Mouse (Mus musculus) inflammation-experienced regulatory T-cells, adult 6 months (primary cell): ENCODE data around the gene Trp53i13. TPM values are rescaled to one million over a fixed set of nuclear protein-coding genes. Genes with fewer than 3 reads are reported as not detected.

Experiments
- ATAC-seq: one replicate; pipeline ENCODE4 v1.8.0; 2017
- polyA plus RNA-seq, 3 experiments: library from polyadenylated mRNA; unstranded; fragments of 100-300 nt; shearing (Covaris generic); gene quantifications; one replicate each; pipeline ENCODE4 v1.2.1; 2017

Gene Trp53i13
- polyA plus RNA-seq, 3 experiments from 2014 or later, result 8.5 to 14.3 (median 8.7) TPM

DNA sequence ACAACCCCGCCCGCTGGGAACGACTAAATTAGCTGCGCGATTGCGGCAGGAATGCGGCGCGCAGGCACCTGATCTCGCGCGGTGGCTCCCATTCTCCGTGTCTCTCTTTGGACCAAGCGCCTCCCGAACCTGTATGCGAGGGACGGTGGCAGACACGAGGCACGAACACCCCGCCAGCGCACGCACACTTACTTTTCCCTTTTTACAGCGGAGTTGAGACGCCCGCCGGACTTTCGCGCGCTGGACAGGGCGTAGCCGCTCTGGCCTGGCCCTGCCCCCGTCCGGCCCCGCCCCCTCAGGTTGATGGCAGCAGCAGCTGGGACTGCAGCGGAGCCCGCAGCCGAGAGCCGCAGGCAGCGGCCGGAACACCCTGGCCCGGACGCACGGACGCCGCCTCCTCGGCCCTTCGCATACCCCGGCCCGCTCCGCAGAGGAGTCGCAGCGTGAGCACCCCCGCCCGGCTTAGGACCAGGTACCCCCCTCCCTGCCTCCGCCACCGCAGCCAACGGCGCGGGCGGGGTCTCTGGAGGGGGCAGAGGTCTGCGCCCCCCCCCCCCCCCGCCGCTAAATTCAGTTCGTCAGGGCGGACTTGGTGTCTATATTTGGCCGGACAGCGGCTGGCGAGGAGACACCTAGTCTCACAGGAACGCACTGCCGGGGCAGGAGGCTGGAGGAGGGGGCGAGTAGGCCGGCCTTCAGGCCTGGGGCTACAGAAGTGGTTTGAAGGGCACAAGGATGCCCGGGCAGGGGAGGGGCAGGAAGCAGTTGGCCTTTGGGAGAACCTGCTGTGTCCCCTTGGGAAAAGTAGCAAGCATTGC is 53.3 kb downstream of the Trp53i13 start, which contains the start of gene Coro6:
Gene Coro6 (plus strand): TSS at position 129 of the 818 bp plus-strand sequence.
- ATAC-seq, result no peak

DNA sequence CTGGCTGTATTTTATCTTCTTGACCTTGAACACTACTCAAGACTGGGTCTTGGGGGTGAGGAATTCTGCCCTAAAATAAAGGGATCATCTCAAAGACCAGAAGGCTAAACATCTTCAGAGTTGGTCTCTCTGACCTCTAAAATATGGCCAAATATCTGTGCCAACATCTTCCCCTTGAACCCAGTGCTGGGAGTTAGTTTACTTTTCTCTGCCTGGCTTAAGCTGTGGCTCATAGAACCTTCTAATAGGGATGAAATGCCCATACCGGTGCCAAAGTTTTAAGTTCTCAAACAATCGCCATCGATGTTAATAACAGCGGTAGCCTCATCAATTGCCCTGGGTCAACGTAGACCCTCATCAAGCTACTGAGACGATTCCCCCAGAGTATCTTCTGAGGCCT is 53.9 kb downstream of the Trp53i13 start:
- ATAC-seq, result no peak

Other genes with a start within 250 kb of the Trp53i13 start
- not detected for gene Coro6, start 53.6 kb downstream of the Trp53i13 start, polyA plus RNA-seq
- gene Ankrd13b, start 26.3 kb downstream of the Trp53i13 start, polyA plus RNA-seq, result 1 to 10 TPM in 1 of 3 experiments, under 1 TPM in 2; 0.39 to 1.6 (median 0.91) TPM
- gene Git1, start 22.4 kb downstream of the Trp53i13 start, polyA plus RNA-seq, result 10 to 100 TPM in 2 of 3 experiments, 1 to 10 TPM in 1; 9.4 to 13.7 (median 11.0) TPM
- gene Abhd15, start 859 bp downstream of the Trp53i13 start, polyA plus RNA-seq, result 1 to 10 TPM in 2 of 3 experiments, under 1 TPM in 1; 0.88 to 3.8 (median 3.5) TPM
- gene Gm10392, start 3.2 kb upstream of the Trp53i13 start, polyA plus RNA-seq, result 1 to 10 TPM in 1 of 3 experiments, under 1 TPM in 2; 0.33 to 1.6 (median 0.74) TPM
- 10 to 100 TPM; 14.8 to 21.5 (median 19.8) TPM for gene Taok1, start 91.8 kb upstream of the Trp53i13 start, polyA plus RNA-seq
- 10 to 100 TPM; 15.6 to 23.4 (median 16.5) TPM for gene Nufip2, start 170.2 kb upstream of the Trp53i13 start, polyA plus RNA-seq
- gene Cryba1, start 209.3 kb upstream of the Trp53i13 start, polyA plus RNA-seq, result under 1 TPM in 2 of 3 experiments, not detected in 1; 0.38 to 0.40 TPM
- gene Myo18a, start 247.3 kb upstream of the Trp53i13 start, polyA plus RNA-seq, result 10 to 100 TPM; 23.8 to 27.3 (median 25.1) TPM